Mouse (Mus musculus): ENCODE measurements around the gene Ino80d. TPM values are rescaled to one million over a fixed set of nuclear protein-coding genes. Genes with fewer than 3 reads are reported as not detected.

Ino80d gene
- polyA plus RNA-seq, 1 experiment from 2014 or later: 8.7 TPM

- Histone ChIP-seq H3K4me2 (ENCODE audit: low read depth, low read length) (no peak overlapping the region), H3K9me3 (ENCODE audit: control insufficient read depth, low read length) (no peaks in the 10 kb centered on the region), H3K36me3 (ENCODE audit: control insufficient read depth, insufficient read depth, low read length) (peaks cover 4% of the 10 kb centered on the region; the same call in 1 of the 2 replicates), H3K27me3 (replicated peaks; ENCODE audit: control insufficient read depth, insufficient read depth, low read length) (no peaks in the 10 kb centered on the region), H3K9ac (ENCODE audit: low read depth, low read length) (no peak overlapping the region), H3K27ac (ENCODE audit: low read length) (no peak overlapping the region), H3K4me1 (ENCODE audit: control insufficient read depth, insufficient read depth, low read length) (no peaks in the 10 kb centered on the region), H3K4me3 (ENCODE audit: low read length) (no peak overlapping the region)
- no peak for ATAC-seq
- WGBS: 83% methylated on average over 6 of the region's 6 CpGs
These were observed 66.5 kb downstream of the Ino80d start for GRCm38 (mm10) chr1:63047983-63048382.

GRCm38 (mm10) chr1:63032929-63033328, 81.5 kb downstream of the Ino80d start:
- Histone ChIP-seq H3K27me3 (replicated peaks; ENCODE audit: control insufficient read depth, insufficient read depth, low read length) (no peaks in the 10 kb centered on the region), H3K9me3 (ENCODE audit: control insufficient read depth, low read length) (no peaks in the 10 kb centered on the region), H3K9ac (ENCODE audit: low read depth, low read length) (no peak overlapping the region), H3K4me1 (ENCODE audit: control insufficient read depth, insufficient read depth, low read length) (no peaks in the 10 kb centered on the region), H3K4me3 (ENCODE audit: low read length) (no peak overlapping the region), H3K4me2 (ENCODE audit: low read depth, low read length) (no peak overlapping the region), H3K27ac (ENCODE audit: low read length) (no peak overlapping the region), H3K36me3 (ENCODE audit: control insufficient read depth, insufficient read depth, low read length) (no peaks in the 10 kb centered on the region)
- 60% methylated on average over 3 of the region's 3 CpGs for WGBS
- ATAC-seq: no peak

GRCm38 (mm10) chr1:63019916-63020315, 94.6 kb downstream of the Ino80d start:
- Histone ChIP-seq H3K27ac (ENCODE audit: low read length) (peak overlapping the region; percentile 23; the same call in 1 of the 2 replicates), H3K4me3 (ENCODE audit: low read length) (no peak overlapping the region), H3K4me2 (ENCODE audit: low read depth, low read length) (no peak overlapping the region), H3K9me3 (ENCODE audit: control insufficient read depth, low read length) (no peaks in the 10 kb centered on the region), H3K4me1 (ENCODE audit: control insufficient read depth, insufficient read depth, low read length) (no peaks in the 10 kb centered on the region), H3K36me3 (ENCODE audit: control insufficient read depth, insufficient read depth, low read length) (no peaks in the 10 kb centered on the region), H3K9ac (ENCODE audit: low read depth, low read length) (no peak overlapping the region), H3K27me3 (replicated peaks; ENCODE audit: control insufficient read depth, insufficient read depth, low read length) (no peaks in the 10 kb centered on the region)
- peak; percentile 84 for ATAC-seq
- 33% methylated on average over 2 of the region's 2 CpGs for WGBS

- Histone ChIP-seq H3K27ac (ENCODE audit: low read length) (peak overlapping the region; percentile 88), H3K4me2 (ENCODE audit: low read depth, low read length) (peak overlapping the region; percentile 26)
- 37% methylated on average over 12 of the region's 12 CpGs for WGBS
These were observed 109.3 kb downstream of the Ino80d start for GRCm38 (mm10) chr1:63005013-63005646.

GRCm38 (mm10) chr1:63001874-63002273, 112.6 kb downstream of the Ino80d start:
- 71% methylated on average over 3 of the region's 3 CpGs for WGBS
- Histone ChIP-seq H3K4me1 (ENCODE audit: control insufficient read depth, insufficient read depth, low read length) (no peaks in the 10 kb centered on the region), H3K4me3 (ENCODE audit: low read length) (no peak overlapping the region), H3K4me2 (ENCODE audit: low read depth, low read length) (no peak overlapping the region), H3K27me3 (replicated peaks; ENCODE audit: control insufficient read depth, insufficient read depth, low read length) (no peaks in the 10 kb centered on the region), H3K36me3 (ENCODE audit: control insufficient read depth, insufficient read depth, low read length) (no peaks in the 10 kb centered on the region), H3K9me3 (ENCODE audit: control insufficient read depth, low read length) (no peaks in the 10 kb centered on the region), H3K9ac (ENCODE audit: low read depth, low read length) (no peak overlapping the region), H3K27ac (ENCODE audit: low read length) (no peak overlapping the region)
- ATAC-seq: no peak

More at GRCm38 (mm10) chr1:63005013-63005646, 109.3 kb downstream of the Ino80d start:
- H3K4me1 ChIP-seq (ENCODE audit: control insufficient read depth, insufficient read depth, low read length): no peaks in the 10 kb centered on the region
- H3K9me3 ChIP-seq (ENCODE audit: control insufficient read depth, low read length): no peaks in the 10 kb centered on the region
- ATAC-seq: peak; percentile 99
- no peaks in the 10 kb centered on the region for H3K27me3 ChIP-seq (replicated peaks; ENCODE audit: control insufficient read depth, insufficient read depth, low read length)
- H3K9ac ChIP-seq (ENCODE audit: low read depth, low read length): 0 out of 2 replicates have a peak overlapping the region, but pooled peaks have one; percentile 27
- H3K36me3 ChIP-seq (ENCODE audit: control insufficient read depth, insufficient read depth, low read length): no peaks in the 10 kb centered on the region
- H3K4me3 ChIP-seq (ENCODE audit: low read length): no peak overlapping the region

GRCm38 (mm10) chr1:62993348-62993747, 121.1 kb downstream of the Ino80d start:
- ATAC-seq: 0 out of 2 replicates have a peak, but pooled peaks have one; percentile 48

GRCm38 (mm10) chr1:62992648-62993047, 121.8 kb downstream of the Ino80d start:
- ATAC-seq: no peak
- Histone ChIP-seq H3K27me3 (replicated peaks; ENCODE audit: control insufficient read depth, insufficient read depth, low read length) (no peaks in the 10 kb centered on the region), H3K4me2 (ENCODE audit: low read depth, low read length) (no peak overlapping the region), H3K9me3 (ENCODE audit: control insufficient read depth, low read length) (no peaks in the 10 kb centered on the region; the same call in 1 of the 2 replicates), H3K27ac (ENCODE audit: low read length) (no peak overlapping the region), H3K36me3 (ENCODE audit: control insufficient read depth, insufficient read depth, low read length) (no peaks in the 10 kb centered on the region), H3K4me3 (ENCODE audit: low read length) (no peak overlapping the region), H3K9ac (ENCODE audit: low read depth, low read length) (no peak overlapping the region), H3K4me1 (ENCODE audit: control insufficient read depth, insufficient read depth, low read length) (0 out of 2 replicates have a peak, but pooled peaks cover 3% of the 10 kb centered on the region)
- 53% methylated on average over 5 of the region's 5 CpGs for WGBS

More at GRCm38 (mm10) chr1:62993348-62993747, 121.1 kb downstream of the Ino80d start:
- Histone ChIP-seq H3K36me3 (ENCODE audit: control insufficient read depth, insufficient read depth, low read length) (no peaks in the 10 kb centered on the region), H3K27me3 (replicated peaks; ENCODE audit: control insufficient read depth, insufficient read depth, low read length) (no peaks in the 10 kb centered on the region), H3K27ac (ENCODE audit: low read length) (no peak overlapping the region), H3K4me2 (ENCODE audit: low read depth, low read length) (no peak overlapping the region), H3K9ac (ENCODE audit: low read depth, low read length) (no peak overlapping the region), H3K4me1 (ENCODE audit: control insufficient read depth, insufficient read depth, low read length) (0 out of 2 replicates have a peak, but pooled peaks cover 3% of the 10 kb centered on the region), H3K4me3 (ENCODE audit: low read length) (no peak overlapping the region), H3K9me3 (ENCODE audit: control insufficient read depth, low read length) (no peaks in the 10 kb centered on the region; the same call in 1 of the 2 replicates)
- WGBS: 29% methylated on average over 1 of the region's 1 CpGs

- Histone ChIP-seq H3K27ac (ENCODE audit: low read length) (no peak overlapping the region), H3K9me3 (ENCODE audit: control insufficient read depth, low read length) (no peaks in the 10 kb centered on the region; the same call in 1 of the 2 replicates), H3K4me3 (ENCODE audit: low read length) (no peak overlapping the region), H3K9ac (ENCODE audit: low read depth, low read length) (no peak overlapping the region), H3K4me1 (ENCODE audit: control insufficient read depth, insufficient read depth, low read length) (0 out of 2 replicates have a peak, but pooled peaks cover 7% of the 10 kb centered on the region), H3K4me2 (ENCODE audit: low read depth, low read length) (no peak overlapping the region), H3K36me3 (ENCODE audit: control insufficient read depth, insufficient read depth, low read length) (no peaks in the 10 kb centered on the region), H3K27me3 (replicated peaks; ENCODE audit: control insufficient read depth, insufficient read depth, low read length) (no peaks in the 10 kb centered on the region)
- WGBS: 81% methylated on average over 10 of the region's 10 CpGs
- no peak for ATAC-seq
These were observed 123.4 kb downstream of the Ino80d start for GRCm38 (mm10) chr1:62991021-62991420.

- no peak overlapping the region for H3K4me2 ChIP-seq (ENCODE audit: low read depth, low read length)
- no peaks in the 10 kb centered on the region for H3K27me3 ChIP-seq (replicated peaks; ENCODE audit: control insufficient read depth, insufficient read depth, low read length)
- 0 out of 2 replicates have a peak, but pooled peaks cover 5% of the 10 kb centered on the region for H3K4me1 ChIP-seq (ENCODE audit: control insufficient read depth, insufficient read depth, low read length)
- ATAC-seq: no peak
- no peak overlapping the region for H3K27ac ChIP-seq (ENCODE audit: low read length)
- 46% methylated on average over 2 of the region's 2 CpGs for WGBS
- no peaks in the 10 kb centered on the region for H3K36me3 ChIP-seq (ENCODE audit: control insufficient read depth, insufficient read depth, low read length)
- no peaks in the 10 kb centered on the region for H3K9me3 ChIP-seq (ENCODE audit: control insufficient read depth, low read length)
- no peak overlapping the region for H3K4me3 ChIP-seq (ENCODE audit: low read length)
- no peak overlapping the region for H3K9ac ChIP-seq (ENCODE audit: low read depth, low read length)
These were observed 126.9 kb downstream of the Ino80d start for GRCm38 (mm10) chr1:62987561-62987960.

Measured in intestine, embryonic 16.5 days (tissue).